In genomic region chr14:23602054-23602453, GRCm38 (mm10) we compare ENCODE assay signal across 23 mouse cellular contexts.
"Had no signal": no experiment of that assay in that cellular context is flagged by ENCODE, and none has a peak within 500 bp of the region (broad histone marks: within the 10 kb centered on the region; RNA-seq: fewer than 3 reads in every experiment).

No protein-coding gene starts in this region.

- H3K4me1 ChIP-seq: kidney, embryonic 15.5 days; limb, embryonic 12.5 days; limb, embryonic 15.5 days; midbrain, embryonic 12.5 days; neural tube, embryonic 13.5 days; stomach, embryonic 15.5 days had no signal

- DNase-seq: kidney, adult 11 months; kidney, adult 8-10 months; kidney, postnatal 10 days; kidney, postnatal 36 days; layer of hippocampus, adult 9-11 months; left cerebral cortex, postnatal 4 days; liver, postnatal 0 days; lung, embryonic 14.5 days; retina, postnatal 1 day; right cerebral cortex, postnatal 25 days; spleen, adult 18-20 months; thymus, postnatal 25 days had no signal

- H3K27ac ChIP-seq: kidney, embryonic 15.5 days; limb, embryonic 12.5 days; limb, embryonic 15.5 days; liver, embryonic 14.5 days; macrophage; midbrain, embryonic 12.5 days; neural tube, embryonic 13.5 days; stomach, embryonic 15.5 days had no signal

- H3K9me3 ChIP-seq: kidney, embryonic 15.5 days; limb, embryonic 12.5 days; limb, embryonic 15.5 days; midbrain, embryonic 12.5 days; neural tube, embryonic 13.5 days; stomach, embryonic 15.5 days had no signal

- ATAC-seq: liver, postnatal 0 days; lung, postnatal 0 days had no signal

- H3K4me2 ChIP-seq: kidney, embryonic 15.5 days; limb, embryonic 12.5 days; limb, embryonic 15.5 days; liver, embryonic 11.5 days; lung, embryonic 14.5 days; midbrain, embryonic 12.5 days; neural tube, embryonic 13.5 days; stomach, embryonic 15.5 days had no signal

- H3K4me3 ChIP-seq: kidney, embryonic 15.5 days; limb, embryonic 12.5 days; limb, embryonic 15.5 days; midbrain, embryonic 12.5 days; myocyte; neural tube, embryonic 13.5 days; stomach, embryonic 15.5 days had no signal

- H3K27me3 ChIP-seq: kidney, embryonic 15.5 days; limb, embryonic 15.5 days; neural tube, embryonic 13.5 days; stomach, embryonic 15.5 days had no signal

- H3K36me3 ChIP-seq: kidney, embryonic 15.5 days; limb, embryonic 12.5 days; limb, embryonic 15.5 days; midbrain, embryonic 12.5 days; neural tube, embryonic 13.5 days; stomach, embryonic 15.5 days had no signal

- H3K9ac ChIP-seq: kidney, embryonic 15.5 days; limb, embryonic 12.5 days; limb, embryonic 15.5 days; liver, embryonic 14.5 days; liver, postnatal 0 days; lung, embryonic 14.5 days; midbrain, embryonic 12.5 days; neural tube, embryonic 13.5 days; stomach, embryonic 15.5 days had no signal
